Mouse (Mus musculus): Measurements from ENCODE around the gene Sult2a4. TPM values are rescaled to one million over a fixed set of nuclear protein-coding genes. Genes with fewer than 3 reads are reported as not detected.
"Not testable (repeated sequence)": the region's sequence is repeated elsewhere in the genome, so short reads cannot be mapped to it uniquely, and the experiment has no call there.

Sult2a4 gene
- not detected in 2 replicates for polyA plus RNA-seq (2012)

DNA sequence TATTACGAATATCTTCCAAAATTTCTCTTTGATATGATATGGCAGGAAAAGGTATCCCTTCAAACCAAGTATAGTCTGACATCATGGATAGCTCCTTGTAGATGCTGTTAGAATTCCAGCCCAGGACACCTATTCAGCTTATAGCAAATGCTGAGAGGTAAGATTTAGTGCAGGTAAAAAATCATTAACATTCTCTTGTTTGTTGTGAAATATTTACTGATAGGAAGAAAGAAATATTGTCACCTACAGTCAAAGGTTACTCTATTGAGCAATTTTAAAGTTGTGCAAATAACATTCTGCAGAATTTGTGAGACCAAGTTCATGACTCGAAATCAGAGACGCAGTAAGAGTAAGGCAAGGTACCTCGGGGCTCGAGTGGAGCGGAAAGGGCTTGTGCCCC is at the start of gene Sult2a4:
Sult2a4 (minus strand) TSS at position 101 of the 400 bp plus-strand sequence.
- not testable (repeated sequence) for TF ChIP-seq GATA1 (IDR thresholded peaks at IDR 0.05; ENCODE audit: low read length)

DNA sequence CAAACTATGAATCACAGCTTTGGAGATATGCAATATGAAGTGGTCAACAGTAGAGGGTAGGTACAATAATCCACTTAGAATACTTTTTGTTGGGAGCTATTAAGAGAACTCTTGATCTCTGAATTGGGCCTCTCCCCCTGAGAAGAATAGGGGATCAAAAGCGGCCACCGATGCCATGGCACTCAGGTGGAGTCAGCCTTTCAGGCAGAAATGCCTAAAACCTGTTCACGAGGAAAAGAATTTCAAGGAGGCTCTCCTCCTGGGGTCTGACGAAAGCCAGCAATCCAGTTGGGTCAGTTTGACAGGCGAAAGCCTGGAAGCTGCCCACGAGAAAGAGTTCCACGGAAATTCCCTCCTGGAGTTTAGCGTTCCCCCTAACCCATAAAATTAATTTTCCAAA is 23.7 kb upstream of the Sult2a4 start:
- TF ChIP-seq GATA1 (IDR thresholded peaks at IDR 0.05; ENCODE audit: low read length): no peak

Other genes with a start within 250 kb of the Sult2a4 start
- gene Sult2a1, start 152.2 kb downstream of the Sult2a4 start, polyA plus RNA-seq (2012): not detected in 2 replicates
- not detected in 2 replicates for gene Sult2a3, start 133.4 kb upstream of the Sult2a4 start, polyA plus RNA-seq (2012)

Measured in G1E-ER4 (cell line).